Mouse (Mus musculus): ENCODE results near the gene Atp11a. TPM values are rescaled to one million over a fixed set of nuclear protein-coding genes. Genes with fewer than 3 reads are reported as not detected.

Atp11a gene
- polyA plus RNA-seq, 1 experiment from 2014 or later, result 15.9 TPM

GRCm38 (mm10) chr8:12863061-12863460 lies 106.2 kb downstream of the Atp11a start:
- 93% methylated on average over 3 of the region's 3 CpGs for WGBS
- H3K9ac ChIP-seq, result no peak overlapping the region
- H3K4me2 ChIP-seq (replicated peaks), result no peak overlapping the region
- H3K27ac ChIP-seq, result no peak overlapping the region
- H3K4me3 ChIP-seq (replicated peaks), result no peak overlapping the region
- peaks cover 5% of the 10 kb centered on the region; the same call in 1 of the 2 replicates for H3K36me3 ChIP-seq
- ATAC-seq, result no peak
- H3K27me3 ChIP-seq (replicated peaks), result no peaks in the 10 kb centered on the region
- no peaks in the 10 kb centered on the region for H3K9me3 ChIP-seq
- H3K4me1 ChIP-seq (replicated peaks), result no peaks in the 10 kb centered on the region

- H3K9me3 ChIP-seq, result no peaks in the 10 kb centered on the region
- H3K27ac ChIP-seq, result no peak overlapping the region
- H3K4me2 ChIP-seq (replicated peaks), result no peak overlapping the region
- no peaks in the 10 kb centered on the region for H3K27me3 ChIP-seq (replicated peaks)
- no peak overlapping the region for H3K4me3 ChIP-seq (replicated peaks)
- H3K4me1 ChIP-seq (replicated peaks), result no peaks in the 10 kb centered on the region
- no peak overlapping the region for H3K9ac ChIP-seq
- peaks cover 5% of the 10 kb centered on the region; the same call in 1 of the 2 replicates for H3K36me3 ChIP-seq
- ATAC-seq, result no peak
- 87% methylated on average over 14 of the region's 14 CpGs for WGBS
Measured at GRCm38 (mm10) chr8:12863608-12864007, 106.8 kb downstream of the Atp11a start.

GRCm38 (mm10) chr8:12865790-12866189 lies 109.0 kb downstream of the Atp11a start:
- Histone ChIP-seq H3K9ac (no peak overlapping the region), H3K27ac (no peak overlapping the region), H3K9me3 (no peaks in the 10 kb centered on the region), H3K4me2 (replicated peaks) (no peak overlapping the region), H3K27me3 (replicated peaks) (no peaks in the 10 kb centered on the region), H3K4me3 (replicated peaks) (no peak overlapping the region), H3K36me3 (peaks cover 5% of the 10 kb centered on the region; the same call in 1 of the 2 replicates), H3K4me1 (replicated peaks) (no peaks in the 10 kb centered on the region)
- 76% methylated on average over 6 of the region's 6 CpGs for WGBS
- ATAC-seq, result no peak

GRCm38 (mm10) chr8:12869661-12870060 lies 112.8 kb downstream of the Atp11a start:
- Histone ChIP-seq H3K4me2 (replicated peaks) (no peak overlapping the region), H3K36me3 (no peaks in the 10 kb centered on the region), H3K4me1 (replicated peaks) (peaks cover 8% of the 10 kb centered on the region), H3K27me3 (replicated peaks) (peaks cover 11% of the 10 kb centered on the region), H3K27ac (no peak overlapping the region), H3K4me3 (replicated peaks) (no peak overlapping the region), H3K9me3 (no peaks in the 10 kb centered on the region), H3K9ac (no peak overlapping the region)
- 64% methylated on average over 3 of the region's 3 CpGs for whole genome bisulfite sequencing
- ATAC-seq, result no peak

GRCm38 (mm10) chr8:12870656-12871055 lies 113.8 kb downstream of the Atp11a start:
- Histone ChIP-seq H3K9me3 (no peaks in the 10 kb centered on the region), H3K9ac (no peak overlapping the region), H3K36me3 (no peaks in the 10 kb centered on the region), H3K4me2 (replicated peaks) (no peak overlapping the region), H3K4me1 (replicated peaks) (peaks cover 8% of the 10 kb centered on the region), H3K27me3 (replicated peaks) (peaks cover 11% of the 10 kb centered on the region), H3K4me3 (replicated peaks) (no peak overlapping the region), H3K27ac (no peak overlapping the region)
- no peak for ATAC-seq
- 87% methylated on average over 5 of the region's 5 CpGs for WGBS

GRCm38 (mm10) chr8:12871461-12871860 lies 114.6 kb downstream of the Atp11a start:
- Histone ChIP-seq H3K27ac (no peak overlapping the region), H3K36me3 (no peaks in the 10 kb centered on the region), H3K4me2 (replicated peaks) (no peak overlapping the region), H3K9ac (no peak overlapping the region), H3K4me1 (replicated peaks) (peaks cover 8% of the 10 kb centered on the region), H3K27me3 (replicated peaks) (peaks cover 11% of the 10 kb centered on the region), H3K4me3 (replicated peaks) (no peak overlapping the region), H3K9me3 (no peaks in the 10 kb centered on the region)
- WGBS, result 13% methylated on average over 5 of the region's 5 CpGs
- ATAC-seq, result no peak

- peak overlapping the region; percentile 78 for H3K4me2 ChIP-seq (replicated peaks)
- H3K27ac ChIP-seq, result no peak overlapping the region
- H3K9me3 ChIP-seq, result no peaks in the 10 kb centered on the region
- H3K4me1 ChIP-seq (replicated peaks), result peaks cover 8% of the 10 kb centered on the region
- H3K36me3 ChIP-seq, result no peaks in the 10 kb centered on the region
- no peak overlapping the region for H3K9ac ChIP-seq
- H3K27me3 ChIP-seq (replicated peaks), result peaks cover 11% of the 10 kb centered on the region
- 9% methylated on average over 8 of the region's 9 CpGs for WGBS
- no peak; the same call in 1 of the 2 replicates for ATAC-seq
- H3K4me3 ChIP-seq (replicated peaks), result peak overlapping the region; percentile 45
Measured at GRCm38 (mm10) chr8:12872983-12873356, 116.2 kb downstream of the Atp11a start.

- peak within 1 kb of the TSS; percentile 36 for H3K9ac ChIP-seq
- peaks cover 8% of the 10 kb centered on the region for H3K4me1 ChIP-seq (replicated peaks)
- peak within 1 kb of the TSS; percentile 78 for H3K4me2 ChIP-seq (replicated peaks)
- H3K27me3 ChIP-seq (replicated peaks), result peaks cover 11% of the 10 kb centered on the region
- under 1% methylated on average over 30 of the region's 30 CpGs for WGBS
- H3K9me3 ChIP-seq, result no peaks in the 10 kb centered on the region
- no peak within 1 kb of the TSS for H3K27ac ChIP-seq
- peak within 1 kb of the TSS; percentile 45 for H3K4me3 ChIP-seq (replicated peaks)
- peak; percentile 91 for ATAC-seq
- H3K36me3 ChIP-seq, result no peaks in the 10 kb centered on the region
Measured at GRCm38 (mm10) chr8:12873357-12874046, 116.7 kb downstream of the Atp11a start, which contains the start of gene Mcf2l. Mcf2l (plus strand) TSS chr8:12873806.

- H3K4me2 ChIP-seq (replicated peaks), result peak overlapping the region; percentile 78
- peaks cover 11% of the 10 kb centered on the region for H3K27me3 ChIP-seq (replicated peaks)
- peak overlapping the region; percentile 36 for H3K9ac ChIP-seq
- H3K4me3 ChIP-seq (replicated peaks), result peak overlapping the region; percentile 45
- H3K4me1 ChIP-seq (replicated peaks), result peaks cover 8% of the 10 kb centered on the region
- no peak overlapping the region for H3K27ac ChIP-seq
- 21% methylated on average over 8 of the region's 8 CpGs for WGBS
- ATAC-seq, result peak; percentile 42
- H3K36me3 ChIP-seq, result no peaks in the 10 kb centered on the region
- H3K9me3 ChIP-seq, result no peaks in the 10 kb centered on the region
Measured at GRCm38 (mm10) chr8:12874194-12874791, 117.5 kb downstream of the Atp11a start.

GRCm38 (mm10) chr8:12874971-12875370 lies 118.2 kb downstream of the Atp11a start:
- no peak overlapping the region for H3K4me3 ChIP-seq (replicated peaks)
- H3K4me1 ChIP-seq (replicated peaks), result peaks cover 8% of the 10 kb centered on the region
- no peak overlapping the region for H3K4me2 ChIP-seq (replicated peaks)
- H3K36me3 ChIP-seq, result no peaks in the 10 kb centered on the region
- H3K9me3 ChIP-seq, result no peaks in the 10 kb centered on the region
- H3K27ac ChIP-seq, result no peak overlapping the region
- no peak for ATAC-seq
- H3K27me3 ChIP-seq (replicated peaks), result peaks cover 11% of the 10 kb centered on the region
- 86% methylated on average over 4 of the region's 4 CpGs for WGBS
- H3K9ac ChIP-seq, result no peak overlapping the region

- no peaks in the 10 kb centered on the region for H3K36me3 ChIP-seq
- H3K4me3 ChIP-seq (replicated peaks), result no peak overlapping the region
- H3K4me1 ChIP-seq (replicated peaks), result peaks cover 8% of the 10 kb centered on the region
- WGBS, result 86% methylated on average over 6 of the region's 6 CpGs
- no peak overlapping the region for H3K4me2 ChIP-seq (replicated peaks)
- no peak for ATAC-seq
- H3K9me3 ChIP-seq, result no peaks in the 10 kb centered on the region
- no peak overlapping the region for H3K27ac ChIP-seq
- H3K9ac ChIP-seq, result no peak overlapping the region
- H3K27me3 ChIP-seq (replicated peaks), result peaks cover 6% of the 10 kb centered on the region
Measured at GRCm38 (mm10) chr8:12877126-12877525, 120.3 kb downstream of the Atp11a start.

- Histone ChIP-seq H3K27ac (no peak overlapping the region), H3K4me2 (replicated peaks) (no peak overlapping the region), H3K9me3 (no peaks in the 10 kb centered on the region), H3K4me3 (replicated peaks) (no peak overlapping the region), H3K36me3 (no peaks in the 10 kb centered on the region), H3K27me3 (replicated peaks) (no peaks in the 10 kb centered on the region), H3K4me1 (replicated peaks) (0 out of 2 replicates have a peak, but pooled peaks cover 4% of the 10 kb centered on the region), H3K9ac (no peak overlapping the region)
- ATAC-seq, result no peak
- 92% methylated on average over 6 of the region's 6 CpGs for WGBS
Measured at GRCm38 (mm10) chr8:12880163-12880562, 123.3 kb downstream of the Atp11a start.
